Mouse (Mus musculus) C2C12 (cell line): ENCODE measurements around the gene Rab38.

Experiments used
- CEBPB ChIP-seq: IDR thresholded peaks from one replicate; pipeline ENCODE4 v1.6.1; 2011; ENCODE audit warnings: low read depth, mild to moderate bottlenecking, control low read depth, moderate library complexity
- CTCF ChIP-seq: IDR thresholded peaks from one replicate; pipeline ENCODE4 v1.5.1; 2011; ENCODE audit not compliant: control insufficient read depth, insufficient read depth, insufficient read length
- MAX ChIP-seq: IDR thresholded peaks from one replicate; pipeline ENCODE4 v1.6.1; 2011; ENCODE audit warnings: mild to moderate bottlenecking, control low read depth
- MYOD1 ChIP-seq: IDR thresholded peaks from one replicate; pipeline ENCODE4 v1.6.1; 2011; ENCODE audit warnings: low read depth; ENCODE audit not compliant: control insufficient read depth, insufficient read length
- MYOG ChIP-seq: IDR thresholded peaks from one replicate; pipeline ENCODE4 v1.6.1; 2011; ENCODE audit not compliant: control insufficient read depth, insufficient read length; ENCODE audit errors: extremely low read depth
- USF1 ChIP-seq: IDR thresholded peaks from one replicate; pipeline ENCODE4 v1.6.1; 2011; ENCODE audit warnings: low read depth, mild to moderate bottlenecking, control low read depth, moderate library complexity

- no peak for TF ChIP-seq CTCF
- TF ChIP-seq MYOG: no peak
- TF ChIP-seq CEBPB: no peak
- TF ChIP-seq MAX: no peak
- no peak for TF ChIP-seq USF1
- TF ChIP-seq MYOD1: no peak
Observed at GRCm38 (mm10) chr7:88482110-88482619, 52.1 kb downstream of the Rab38 start.
